Mouse (Mus musculus) limb, embryonic 14.5 days (tissue): ENCODE data around the gene Tssk2. TPM values are rescaled to one million over a fixed set of nuclear protein-coding genes. Genes with fewer than 3 reads are reported as not detected.

Source experiments
- ATAC-seq: fragments of 200-750 bp; cut with Nextera tagmentation; 2 replicates; pipeline ENCODE4 v1.8.0; 2017; ENCODE audit warnings: low read depth, moderate number of reproducible peaks, moderate TSS enrichment; ENCODE audit not compliant: low FRiP score
- DNase-seq: peaks from one replicate; pipeline ENCODE4 v3.0.0-alpha.2; 2015; ENCODE audit warnings: low spot score
- H3K27ac ChIP-seq: fragments of 300-500 bp; sonication (generic); replicated peaks from 2 replicates; pipeline ENCODE4 v1.5.1; 2014; ENCODE audit warnings: low read depth, mild to moderate bottlenecking, low read length, moderate library complexity, mixed read lengths
- H3K27me3 ChIP-seq: fragments of 300-500 bp; sonication (generic); 2 replicates; pipeline ENCODE4 v1.6.1; 2014; ENCODE audit warnings: low read length, mixed read lengths; ENCODE audit not compliant: control insufficient read depth, insufficient read depth
- H3K36me3 ChIP-seq: fragments of 300-500 bp; sonication (generic); 2 replicates; pipeline ENCODE4 v1.6.1; 2014; ENCODE audit warnings: mild to moderate bottlenecking, low read length, moderate library complexity, mixed read lengths; ENCODE audit not compliant: control insufficient read depth, insufficient read depth
- H3K4me1 ChIP-seq: fragments of 300-500 bp; sonication (generic); 2 replicates; pipeline ENCODE4 v1.6.1; 2014; ENCODE audit warnings: antibody characterized with exemption, low read length, mixed read lengths; ENCODE audit not compliant: control insufficient read depth, insufficient read depth
- H3K4me2 ChIP-seq: fragments of 300-500 bp; sonication (generic); replicated peaks from 2 replicates; pipeline ENCODE4 v1.6.1; 2014; ENCODE audit warnings: low read depth, mild to moderate bottlenecking, low read length, moderate library complexity; ENCODE audit not compliant: severe bottlenecking
- H3K4me3 ChIP-seq: fragments of 300-500 bp; sonication (generic); replicated peaks from 2 replicates; pipeline ENCODE4 v1.5.1; 2014; ENCODE audit warnings: low read length
- H3K9ac ChIP-seq: fragments of 300-500 bp; sonication (generic); 2 replicates; pipeline ENCODE4 v1.6.1; 2014; ENCODE audit warnings: mild to moderate bottlenecking, low read depth, low read length, moderate library complexity; ENCODE audit not compliant: severe bottlenecking
- H3K9me3 ChIP-seq: fragments of 300-500 bp; sonication (generic); 2 replicates; pipeline ENCODE4 v1.6.1; 2016; ENCODE audit warnings: low read length; ENCODE audit not compliant: control insufficient read depth
- POLR2A ChIP-seq: fragments of 200-500 bp; IDR thresholded peaks from 2 replicates; pipeline ENCODE4 v1.8.0; 2012; ENCODE audit warnings: inconsistent platforms, mild to moderate bottlenecking, moderate library complexity, borderline replicate concordance; ENCODE audit not compliant: insufficient read depth, insufficient read length; ENCODE audit errors: extremely low read depth
- WGBS: fragments of 180-500 bp; shearing (Covaris S2); extraction: QIAGEN DNeasy Blood & Tissue Kit; methylation state at CpG from one replicate; pipeline ENCODE4 v1.1.7; 2014; 5-methylcytosine and 5-hydroxymethylcytosine counted together
- polyA plus RNA-seq, 2 experiments: library from polyadenylated mRNA; depleted of rRNA in 1 of 2; stranded (reverse) in 1 of 2; unstranded in 1 of 2; fragments of >200 nt; fragmentation: Nextera tagmentation in 1 of 2; extraction: Ambion mirVana in 1 of 2; gene quantifications; 2 replicates each; pipeline versions ENCODE4 v1.2.1 to v1.2.3; 2012 to 2014

The Tssk2 gene
- polyA plus RNA-seq, 2 experiments: 0.14 TPM; not detected in 1

GRCm38 (mm10) chr16:17929211-17929610, 30.8 kb downstream of the Tssk2 start:
- peaks cover 14% of the 10 kb centered on the region for H3K36me3 ChIP-seq
- TF ChIP-seq POLR2A: no peak
- H3K27ac ChIP-seq: no peak overlapping the region
- H3K27me3 ChIP-seq: no peaks in the 10 kb centered on the region
- 27% methylated on average over 2 of the region's 2 CpGs for WGBS
- DNase-seq (no peak), ATAC-seq (no peak)
- no peaks in the 10 kb centered on the region for H3K9me3 ChIP-seq
- no peaks in the 10 kb centered on the region for H3K4me1 ChIP-seq
- no peak overlapping the region; the same call in 1 of the 2 replicates for H3K4me2 ChIP-seq
- no peak overlapping the region for H3K4me3 ChIP-seq
- no peak overlapping the region for H3K9ac ChIP-seq

GRCm38 (mm10) chr16:17929631-17930030, 31.2 kb downstream of the Tssk2 start:
- Histone ChIP-seq H3K27ac (no peak overlapping the region), H3K9me3 (no peaks in the 10 kb centered on the region), H3K4me1 (no peaks in the 10 kb centered on the region), H3K27me3 (no peaks in the 10 kb centered on the region), H3K9ac (no peak overlapping the region), H3K4me3 (no peak overlapping the region), H3K36me3 (peaks cover 14% of the 10 kb centered on the region), H3K4me2 (no peak overlapping the region)
- no peak for TF ChIP-seq POLR2A
- ATAC-seq: no peak
- WGBS: 64% methylated on average over 2 of the region's 2 CpGs
- DNase-seq: no peak

- H3K4me1 ChIP-seq: no peaks in the 10 kb centered on the region
- no peak overlapping the region for H3K4me2 ChIP-seq
- H3K27ac ChIP-seq: no peak overlapping the region
- WGBS: 53% methylated on average over 5 of the region's 5 CpGs
- H3K36me3 ChIP-seq: no peaks in the 10 kb centered on the region
- H3K4me3 ChIP-seq: no peak overlapping the region
- H3K27me3 ChIP-seq: no peaks in the 10 kb centered on the region
- H3K9me3 ChIP-seq: no peaks in the 10 kb centered on the region
- ATAC-seq: no peak
- TF ChIP-seq POLR2A: no peak
- no peak for DNase-seq
- no peak overlapping the region for H3K9ac ChIP-seq
Observed at GRCm38 (mm10) chr16:17931906-17932460, 33.5 kb downstream of the Tssk2 start.

GRCm38 (mm10) chr16:17933594-17934444, 35.4 kb downstream of the Tssk2 start:
- no peak for TF ChIP-seq POLR2A
- Histone ChIP-seq H3K9ac (no peak overlapping the region), H3K4me2 (no peak overlapping the region), H3K27ac (no peak overlapping the region), H3K9me3 (no peaks in the 10 kb centered on the region), H3K4me3 (no peak overlapping the region), H3K4me1 (no peaks in the 10 kb centered on the region), H3K27me3 (no peaks in the 10 kb centered on the region), H3K36me3 (no peaks in the 10 kb centered on the region)
- WGBS: 73% methylated on average over 9 of the region's 9 CpGs
- no peak for DNase-seq
- ATAC-seq: no peak

GRCm38 (mm10) chr16:17934445-17934910, 36.0 kb downstream of the Tssk2 start:
- H3K27ac ChIP-seq: no peak overlapping the region
- no peaks in the 10 kb centered on the region for H3K27me3 ChIP-seq
- WGBS: 67% methylated on average over 3 of the region's 3 CpGs
- no peaks in the 10 kb centered on the region for H3K36me3 ChIP-seq
- no peak for TF ChIP-seq POLR2A
- no peak overlapping the region for H3K4me3 ChIP-seq
- H3K4me1 ChIP-seq: no peaks in the 10 kb centered on the region
- H3K9me3 ChIP-seq: no peaks in the 10 kb centered on the region
- DNase-seq (no peak), ATAC-seq (no peak)
- H3K4me2 ChIP-seq: no peak overlapping the region
- H3K9ac ChIP-seq: no peak overlapping the region
